Mouse (Mus musculus): ENCODE measurements around the gene Pten. TPM values are rescaled to one million over a fixed set of nuclear protein-coding genes. Genes with fewer than 3 reads are reported as not detected.

Pten gene
- total and polyA plus RNA-seq, 3 experiments: 24.1 to 41.5 (median 36.8) TPM

DNA sequence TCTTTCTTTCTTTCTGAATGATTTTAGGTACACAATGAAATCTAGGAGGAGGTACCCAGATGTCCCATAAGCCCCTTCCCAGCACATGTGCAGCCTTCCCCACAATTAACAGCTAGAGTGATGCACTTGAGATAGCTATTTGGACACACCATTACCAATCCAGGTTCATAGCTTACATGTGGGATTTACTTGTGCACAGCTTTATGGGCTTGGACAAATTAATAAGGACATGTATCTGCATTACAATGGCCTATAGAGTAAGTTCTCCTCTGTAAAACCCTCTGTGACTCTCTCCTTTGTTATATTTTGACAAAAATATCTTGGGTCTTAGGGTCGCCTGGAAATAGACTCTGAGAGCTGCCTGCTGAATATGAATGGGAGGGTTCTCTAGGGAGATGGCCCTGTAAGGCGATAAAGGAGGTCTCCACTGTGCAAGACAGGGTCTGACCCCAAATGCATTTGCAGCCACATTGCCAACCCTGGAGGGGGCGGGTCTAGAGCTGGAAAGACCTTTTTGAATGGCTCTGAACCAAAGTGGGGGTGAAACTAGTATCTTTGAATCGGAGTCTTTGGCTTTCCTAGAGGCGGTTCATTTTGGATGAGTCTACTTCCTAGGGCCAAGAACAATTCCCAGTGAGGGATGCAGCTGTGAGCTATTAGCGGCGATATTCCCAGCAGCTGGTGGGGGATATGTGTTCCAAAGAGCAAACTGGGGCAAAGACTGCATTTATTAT lies 116.8 kb downstream of the Pten start:
- Histone ChIP-seq H3K79me2 (replicated peaks; ENCODE audit: control insufficient read depth, extremely low read depth, insufficient read depth, poor library complexity, severe bottlenecking) (no peaks in the 10 kb centered on the region), H3K4me2 (ENCODE audit: insufficient read depth, low read depth, poor library complexity, severe bottlenecking) (no peak overlapping the region), H3K36me3 (replicated peaks in 1 of 2; ENCODE audit: control insufficient read depth in 1 of 2, insufficient read depth in 1 of 2, low read length in 1 of 2) (no peaks in the 10 kb centered on the region), H3K27me3 (replicated peaks) (no peaks in the 10 kb centered on the region), H3K9ac (ENCODE audit: insufficient read depth, low read depth) (no peak overlapping the region), H3K4me1 (ENCODE audit: control insufficient read depth in 1 of 2, insufficient read depth in 2 of 2) (peaks cover 0 to 3% of the 10 kb centered on the region in 2 experiments; a peak in 1 of 4 replicates), H3K4me3 (replicated peaks in 1 of 3; ENCODE audit: low read depth in 2 of 3, low read length in 2 of 3, poor library complexity in 1 of 3) (no peak overlapping the region), H3K9me3 (replicated peaks; ENCODE audit: low read length) (peaks cover 5% of the 10 kb centered on the region), H3K27ac (ENCODE audit: insufficient read depth, low read depth) (no peak overlapping the region)
- in situ Hi-C loops (cut with MboI; ENCODE audit: low pct_ligation_motif_present, low pct_unique_long_range_greater_than_20kb, low sequenced_read_pairs): no loop called here
- TF ChIP-seq ELF1 (IDR thresholded peaks at IDR 0.05; ENCODE audit: low read depth, low read length) (no peak), USF2 (conservative IDR thresholded peaks at IDR 0.05; ENCODE audit: low read depth, low read length) (no peak), ETS1 (conservative IDR thresholded peaks at IDR 0.05; ENCODE audit: low read depth, low read length) (no peak), PAX5 (IDR thresholded peaks at IDR 0.05; ENCODE audit: low read length) (no peak), CHD1 (IDR thresholded peaks at IDR 0.05; ENCODE audit: low read depth, low read length) (no peak), RCOR1 (conservative IDR thresholded peaks at IDR 0.05; ENCODE audit: low read depth, low read length) (no peak), POLR2AphosphoS2 (IDR thresholded peaks at IDR 0.05; ENCODE audit: low read depth, low read length) (no peak), SMC3 (IDR thresholded peaks at IDR 0.05; ENCODE audit: low read depth, low read length) (no peak), GABPA (IDR thresholded peaks at IDR 0.05; ENCODE audit: insufficient replicate concordance, low read depth, low read length) (no peak), MXI1 (IDR thresholded peaks at IDR 0.05; ENCODE audit: low read depth, low read length) (no peak), CTCF (conservative IDR thresholded peaks at IDR 0.05 in 1 of 2, IDR thresholded peaks at IDR 0.05 in 1 of 2; ENCODE audit: low read depth in 2 of 2, low read length in 2 of 2) (no peak), IRF4 (IDR thresholded peaks at IDR 0.05; ENCODE audit: low read depth, low read length) (no peak), MEF2A (IDR thresholded peaks at IDR 0.05; ENCODE audit: borderline replicate concordance, low read depth, low read length) (no peak), ZMIZ1 (IDR thresholded peaks at IDR 0.05; ENCODE audit: low read depth, low read length) (no peak), USF1 (IDR thresholded peaks at IDR 0.05; ENCODE audit: low read depth, low read length) (no peak), MAX (IDR thresholded peaks at IDR 0.05; ENCODE audit: low read length) (no peak), RAD21 (IDR thresholded peaks at IDR 0.05; ENCODE audit: low read depth, low read length) (no peak), ZKSCAN1 (IDR thresholded peaks at IDR 0.05; ENCODE audit: borderline replicate concordance, low read depth, low read length) (no peak)
- no peak for DNase-seq (ENCODE audit: extremely low read depth)
- dilution Hi-C loops (cut with MboI; ENCODE audit: extremely low pct_ligation_motif_present, extremely low pct_unique_long_range_greater_than_20kb, low sequenced_read_pairs): no loop called here

Other genes with a start within 250 kb of the Pten start
- gene Papss2, start 161.7 kb upstream of the Pten start, total RNA-seq (2012; rRNA removed): 0.21 and 0.42 TPM in 2 replicates
- gene Papss2, start 161.7 kb upstream of the Pten start, total RNA-seq (2014; rRNA removed): 0.23 and 0.39 TPM in 2 replicates
- gene Papss2, start 161.7 kb upstream of the Pten start, polyA plus RNA-seq (2012; ENCODE audit: insufficient read length, low read depth): 0.36 and 0.44 TPM in 2 replicates
- 78.5 TPM in 2 replicates for gene Atad1, start 17.7 kb upstream of the Pten start, total RNA-seq (2012; rRNA removed)
- 252 and 268 TPM in 2 replicates for gene Atad1, start 17.7 kb upstream of the Pten start, total RNA-seq (2014; rRNA removed)
- gene Atad1, start 17.7 kb upstream of the Pten start, polyA plus RNA-seq (2012; ENCODE audit: insufficient read length, low read depth): 78.9 and 103 TPM in 2 replicates